Mouse (Mus musculus): ENCODE data around the gene Gpr146.

DNA sequence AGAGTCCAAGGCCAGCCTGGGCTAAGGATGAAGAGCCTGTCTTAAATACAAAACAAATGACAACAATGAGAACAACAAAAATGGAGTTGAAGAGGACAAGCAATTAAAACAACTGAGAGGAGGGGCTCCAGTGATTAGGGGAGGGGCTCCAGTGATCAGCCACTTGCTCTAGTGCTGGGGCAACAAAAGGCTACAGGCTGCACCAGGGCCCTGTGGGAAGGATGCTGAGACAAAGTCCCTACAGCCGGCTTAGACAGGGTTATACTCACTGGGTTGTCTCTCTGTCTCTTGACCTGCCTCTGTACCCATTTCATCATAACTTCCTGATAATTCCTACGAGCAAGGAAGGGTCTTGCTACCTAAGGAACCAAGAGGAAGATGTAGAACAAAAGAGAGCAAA, 40.6 kb downstream of the Gpr146 start:
- TF ChIP-seq CTCF (IDR thresholded peaks at IDR 0.05; ENCODE audit: low read depth, low read length) (no peak), POLR2A (IDR thresholded peaks at IDR 0.05; ENCODE audit: extremely low read depth, insufficient read depth, low read length) (no peak)
